Mouse (Mus musculus): ENCODE results near the gene Nat9. TPM values are rescaled to one million over a fixed set of nuclear protein-coding genes. Genes with fewer than 3 reads are reported as not detected.
A peak's percentile ranks its signal among the peaks of the same experiment; 100 is the strongest.

The Nat9 gene
- polyA plus RNA-seq, 1 experiment from 2014 or later, result 15.5 TPM

DNA sequence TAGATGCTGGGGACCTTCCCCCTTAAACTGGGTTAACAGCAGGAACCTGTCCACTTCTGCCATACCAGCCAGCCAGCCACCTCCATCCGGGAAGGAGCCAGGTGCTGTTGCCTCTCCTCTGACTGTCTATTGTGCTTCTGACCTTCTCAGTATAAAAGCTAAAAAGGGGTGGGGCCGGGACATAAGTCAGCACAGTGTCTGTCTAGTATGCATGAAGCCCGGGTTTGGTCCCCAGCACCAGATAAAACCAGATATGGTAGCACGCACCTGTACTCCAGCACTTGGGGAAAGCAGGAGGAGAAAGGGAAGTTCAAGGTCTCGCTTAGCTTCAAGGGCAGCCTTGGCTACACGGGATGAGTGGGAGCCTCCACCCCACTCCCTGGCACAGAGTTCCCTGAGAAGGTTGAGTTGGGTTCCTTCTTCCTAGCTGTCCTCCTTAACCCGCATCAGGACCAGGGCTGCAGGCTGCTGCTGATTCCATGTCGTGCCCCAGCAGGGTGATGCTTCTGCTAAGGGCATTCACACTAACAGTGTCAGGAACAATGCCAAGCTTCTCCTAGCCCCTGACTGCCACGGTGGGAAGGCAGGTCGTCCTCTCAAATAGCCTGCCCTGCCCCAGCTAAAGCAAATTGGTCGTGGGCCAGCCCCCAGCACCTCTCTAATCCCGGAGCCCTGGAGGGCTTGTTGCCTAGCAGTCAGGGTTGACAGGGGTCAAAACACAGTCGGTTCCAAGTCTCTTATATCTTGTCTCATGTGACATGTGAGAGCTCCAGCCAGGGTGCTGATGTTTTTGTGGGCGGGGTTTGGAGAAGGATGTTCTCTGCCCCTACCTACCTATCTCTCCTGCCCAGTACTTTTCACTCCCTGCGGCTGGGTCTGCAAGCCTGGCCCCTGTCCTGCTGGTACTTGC lies 41.6 kb upstream of the Nat9 start:
- Histone ChIP-seq H3K4me3 (ENCODE audit: low read depth, low read length) (no peak overlapping the region), H3K27ac (replicated peaks; ENCODE audit: low read depth, low read length) (no peak overlapping the region), H3K4me2 (ENCODE audit: low read depth, low read length) (no peak overlapping the region), H3K9ac (replicated peaks; ENCODE audit: low read length) (no peak overlapping the region), H3K4me1 (ENCODE audit: control insufficient read depth, insufficient read depth, low read length) (peaks cover 3% of the 10 kb centered on the region), H3K9me3 (replicated peaks; ENCODE audit: control insufficient read depth, low read length) (no peaks in the 10 kb centered on the region), H3K27me3 (ENCODE audit: control insufficient read depth, insufficient read depth, low read length) (0 out of 2 replicates have a peak, but pooled peaks cover 2% of the 10 kb centered on the region), H3K36me3 (replicated peaks; ENCODE audit: control insufficient read depth, insufficient read depth, low read depth, low read length) (no peaks in the 10 kb centered on the region)
- 42% methylated on average over 15 of the region's 15 CpGs for WGBS
- DNase-seq (ENCODE audit: low spot score), result no peak
- ATAC-seq (replicated peaks; ENCODE audit: insufficient number of reproducible peaks, low FRiP score, low TSS enrichment, low read depth), result no peak

DNA sequence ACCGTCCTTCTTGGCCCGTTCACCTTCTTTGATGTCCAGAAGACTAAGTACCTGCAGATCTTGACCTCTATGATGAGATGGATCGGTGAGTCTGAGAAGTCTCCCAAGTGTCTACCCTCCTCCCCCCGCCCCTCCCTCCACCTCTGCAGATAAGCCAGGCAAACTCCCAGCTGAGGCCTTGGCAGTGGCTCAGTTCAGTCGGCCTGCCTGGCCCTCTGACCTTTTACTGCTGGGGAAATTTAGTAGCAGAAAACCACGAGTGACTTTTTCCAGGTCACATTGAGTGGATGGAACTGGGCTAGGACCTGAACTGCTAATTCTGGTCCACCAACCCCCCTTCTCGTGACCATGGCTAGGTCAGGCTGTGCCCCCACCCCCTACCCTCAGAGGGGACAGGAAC lies 40.8 kb upstream of the Nat9 start:
- ATAC-seq (replicated peaks; ENCODE audit: insufficient number of reproducible peaks, low FRiP score, low TSS enrichment, low read depth) (no peak), DNase-seq (ENCODE audit: low spot score) (no peak)
- Histone ChIP-seq H3K36me3 (replicated peaks; ENCODE audit: control insufficient read depth, insufficient read depth, low read depth, low read length) (no peaks in the 10 kb centered on the region), H3K4me1 (ENCODE audit: control insufficient read depth, insufficient read depth, low read length) (peaks cover 5% of the 10 kb centered on the region), H3K9me3 (replicated peaks; ENCODE audit: control insufficient read depth, low read length) (no peaks in the 10 kb centered on the region), H3K9ac (replicated peaks; ENCODE audit: low read length) (no peak overlapping the region), H3K27ac (replicated peaks; ENCODE audit: low read depth, low read length) (no peak overlapping the region), H3K27me3 (ENCODE audit: control insufficient read depth, insufficient read depth, low read length) (0 out of 2 replicates have a peak, but pooled peaks cover 2% of the 10 kb centered on the region), H3K4me2 (ENCODE audit: low read depth, low read length) (no peak overlapping the region), H3K4me3 (ENCODE audit: low read depth, low read length) (no peak overlapping the region)
- WGBS, result 59% methylated on average over 7 of the region's 7 CpGs

DNA sequence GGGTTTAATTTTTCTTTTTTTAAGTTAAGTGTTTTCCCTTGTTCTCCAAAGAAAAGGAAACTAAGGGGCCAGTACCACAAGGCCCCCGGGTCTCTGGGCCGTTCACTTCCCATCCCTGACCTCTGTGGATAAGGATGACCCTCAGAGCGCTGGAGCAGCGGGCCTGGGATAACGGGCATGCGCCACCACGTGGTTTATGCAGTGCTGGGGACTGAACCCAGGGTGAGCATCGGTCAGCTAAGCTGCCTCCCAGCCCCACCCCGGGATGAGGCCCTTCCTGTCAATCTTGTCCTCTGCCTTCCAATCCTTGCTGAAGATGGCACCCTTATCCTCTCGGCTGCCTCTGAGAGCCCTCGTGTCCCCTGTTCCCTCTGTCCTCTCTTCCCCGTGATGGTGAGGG lies 40.0 kb upstream of the Nat9 start:
- no peaks in the 10 kb centered on the region for H3K27me3 ChIP-seq (ENCODE audit: control insufficient read depth, insufficient read depth, low read length)
- peaks cover 6% of the 10 kb centered on the region for H3K4me1 ChIP-seq (ENCODE audit: control insufficient read depth, insufficient read depth, low read length)
- DNase-seq (ENCODE audit: low spot score), result no peak
- no peak overlapping the region for H3K9ac ChIP-seq (replicated peaks; ENCODE audit: low read length)
- WGBS, result 23% methylated on average over 12 of the region's 12 CpGs
- no peak overlapping the region for H3K27ac ChIP-seq (replicated peaks; ENCODE audit: low read depth, low read length)
- no peaks in the 10 kb centered on the region for H3K9me3 ChIP-seq (replicated peaks; ENCODE audit: control insufficient read depth, low read length)
- H3K36me3 ChIP-seq (replicated peaks; ENCODE audit: control insufficient read depth, insufficient read depth, low read depth, low read length), result no peaks in the 10 kb centered on the region
- ATAC-seq (replicated peaks; ENCODE audit: insufficient number of reproducible peaks, low FRiP score, low TSS enrichment, low read depth), result no peak
- H3K4me2 ChIP-seq (ENCODE audit: low read depth, low read length), result no peak overlapping the region
- no peak overlapping the region for H3K4me3 ChIP-seq (ENCODE audit: low read depth, low read length)

DNA sequence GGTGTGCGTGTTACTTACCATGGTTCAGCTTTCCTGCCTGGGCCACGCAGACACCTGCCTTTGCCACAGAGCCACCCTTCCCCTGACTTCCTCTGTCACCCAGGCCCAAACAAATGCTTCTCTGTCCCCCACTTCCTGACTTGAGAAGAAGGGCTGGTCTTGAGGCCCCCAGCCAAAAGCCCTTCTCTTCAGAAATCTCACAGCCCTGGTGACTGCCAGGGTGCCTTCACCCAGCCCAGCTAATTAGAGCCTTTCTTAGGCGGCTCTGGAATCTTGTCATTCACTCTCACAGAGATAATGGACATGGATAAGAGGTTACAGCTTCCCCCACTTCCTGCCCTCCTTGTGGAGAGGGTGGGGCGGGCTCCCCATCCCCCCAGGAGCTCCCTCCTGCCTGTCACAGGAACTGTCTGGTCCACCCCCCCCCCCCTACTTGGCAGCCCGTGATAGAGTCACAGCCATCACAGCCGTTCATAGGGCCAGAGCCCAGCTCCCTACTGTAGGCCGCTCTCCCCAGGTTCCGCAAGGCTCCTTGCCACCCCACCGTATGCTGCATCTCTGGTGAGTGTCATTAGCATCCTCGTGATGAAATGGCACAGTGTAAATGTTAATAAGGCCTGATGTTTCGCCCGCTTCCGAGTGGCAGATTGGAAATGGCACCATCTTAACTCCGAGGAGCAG lies 39.3 kb upstream of the Nat9 start:
- H3K4me1 ChIP-seq (ENCODE audit: control insufficient read depth, insufficient read depth, low read length), result peaks cover 12% of the 10 kb centered on the region
- no peak overlapping the region for H3K27ac ChIP-seq (replicated peaks; ENCODE audit: low read depth, low read length)
- ATAC-seq (replicated peaks; ENCODE audit: insufficient number of reproducible peaks, low FRiP score, low TSS enrichment, low read depth), result no peak

DNA sequence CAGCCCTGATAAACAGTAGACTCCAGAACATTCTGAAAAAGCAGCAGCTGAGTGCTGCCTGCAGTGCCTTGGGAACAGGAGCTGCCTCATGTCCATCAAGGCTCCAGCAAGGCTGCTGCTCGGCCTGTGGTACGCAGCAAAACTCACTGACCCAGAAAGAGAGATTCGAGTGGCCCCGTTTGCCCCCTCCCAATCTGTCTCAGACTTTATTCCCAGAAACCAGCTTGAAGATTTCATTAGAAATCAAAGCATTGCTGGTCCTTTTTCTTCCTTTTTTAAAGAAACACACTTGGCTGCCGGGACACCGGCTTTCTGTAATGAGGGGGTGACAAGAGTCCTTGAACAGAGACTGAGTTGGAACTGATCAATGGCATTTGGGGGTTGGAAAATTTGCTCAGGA lies 37.6 kb upstream of the Nat9 start:
- no peak overlapping the region for H3K4me2 ChIP-seq (ENCODE audit: low read depth, low read length)
- H3K4me3 ChIP-seq (ENCODE audit: low read depth, low read length), result no peak overlapping the region
- no peaks in the 10 kb centered on the region for H3K9me3 ChIP-seq (replicated peaks; ENCODE audit: control insufficient read depth, low read length)
- H3K36me3 ChIP-seq (replicated peaks; ENCODE audit: control insufficient read depth, insufficient read depth, low read depth, low read length), result no peaks in the 10 kb centered on the region
- H3K9ac ChIP-seq (replicated peaks; ENCODE audit: low read length), result no peak overlapping the region
- no peak for DNase-seq (ENCODE audit: low spot score)
- H3K27ac ChIP-seq (replicated peaks; ENCODE audit: low read depth, low read length), result no peak overlapping the region
- ATAC-seq (replicated peaks; ENCODE audit: insufficient number of reproducible peaks, low FRiP score, low TSS enrichment, low read depth), result no peak
- peaks cover 13% of the 10 kb centered on the region for H3K4me1 ChIP-seq (ENCODE audit: control insufficient read depth, insufficient read depth, low read length)
- WGBS, result 61% methylated on average over 6 of the region's 6 CpGs
- H3K27me3 ChIP-seq (ENCODE audit: control insufficient read depth, insufficient read depth, low read length), result no peaks in the 10 kb centered on the region

More for the DNA sequence above, 39.3 kb upstream of the Nat9 start:
- Histone ChIP-seq H3K36me3 (replicated peaks; ENCODE audit: control insufficient read depth, insufficient read depth, low read depth, low read length) (no peaks in the 10 kb centered on the region), H3K9ac (replicated peaks; ENCODE audit: low read length) (no peak overlapping the region), H3K4me2 (ENCODE audit: low read depth, low read length) (0 out of 2 replicates have a peak overlapping the region, but pooled peaks have one; percentile 7), H3K4me3 (ENCODE audit: low read depth, low read length) (no peak overlapping the region), H3K27me3 (ENCODE audit: control insufficient read depth, insufficient read depth, low read length) (no peaks in the 10 kb centered on the region), H3K9me3 (replicated peaks; ENCODE audit: control insufficient read depth, low read length) (no peaks in the 10 kb centered on the region)
- no peak for DNase-seq (ENCODE audit: low spot score)
- 34% methylated on average over 14 of the region's 14 CpGs for WGBS

DNA sequence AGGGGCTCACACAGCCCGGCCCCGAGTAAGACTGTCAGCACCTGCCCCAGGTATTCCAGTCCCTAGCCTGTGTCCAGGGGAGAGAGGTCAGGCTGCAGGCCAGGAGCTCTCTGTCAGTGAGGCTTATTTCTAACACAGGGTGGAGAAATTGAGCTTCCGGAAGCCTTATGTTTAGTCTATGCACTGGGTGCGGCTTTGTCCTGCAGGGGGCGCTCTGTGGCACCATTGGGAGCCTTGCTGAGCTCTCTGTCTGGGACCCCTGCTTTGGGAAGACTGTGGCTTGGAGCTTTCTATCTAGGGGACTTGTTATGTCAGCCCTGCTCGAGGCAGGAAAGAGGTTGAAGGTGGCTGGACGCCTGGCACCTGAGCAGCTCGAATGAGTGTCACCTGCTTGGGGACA lies 37.2 kb upstream of the Nat9 start:
- no peak overlapping the region for H3K4me2 ChIP-seq (ENCODE audit: low read depth, low read length)
- no peak overlapping the region for H3K9ac ChIP-seq (replicated peaks; ENCODE audit: low read length)
- H3K4me3 ChIP-seq (ENCODE audit: low read depth, low read length), result no peak overlapping the region
- no peak overlapping the region for H3K27ac ChIP-seq (replicated peaks; ENCODE audit: low read depth, low read length)
- ATAC-seq (replicated peaks; ENCODE audit: insufficient number of reproducible peaks, low FRiP score, low TSS enrichment, low read depth), result no peak
- DNase-seq (ENCODE audit: low spot score), result peak; percentile 75
- no peaks in the 10 kb centered on the region for H3K36me3 ChIP-seq (replicated peaks; ENCODE audit: control insufficient read depth, insufficient read depth, low read depth, low read length)
- 46% methylated on average over 8 of the region's 8 CpGs for WGBS
- H3K4me1 ChIP-seq (ENCODE audit: control insufficient read depth, insufficient read depth, low read length), result peaks cover 13% of the 10 kb centered on the region
- H3K9me3 ChIP-seq (replicated peaks; ENCODE audit: control insufficient read depth, low read length), result no peaks in the 10 kb centered on the region
- no peaks in the 10 kb centered on the region for H3K27me3 ChIP-seq (ENCODE audit: control insufficient read depth, insufficient read depth, low read length)

DNA sequence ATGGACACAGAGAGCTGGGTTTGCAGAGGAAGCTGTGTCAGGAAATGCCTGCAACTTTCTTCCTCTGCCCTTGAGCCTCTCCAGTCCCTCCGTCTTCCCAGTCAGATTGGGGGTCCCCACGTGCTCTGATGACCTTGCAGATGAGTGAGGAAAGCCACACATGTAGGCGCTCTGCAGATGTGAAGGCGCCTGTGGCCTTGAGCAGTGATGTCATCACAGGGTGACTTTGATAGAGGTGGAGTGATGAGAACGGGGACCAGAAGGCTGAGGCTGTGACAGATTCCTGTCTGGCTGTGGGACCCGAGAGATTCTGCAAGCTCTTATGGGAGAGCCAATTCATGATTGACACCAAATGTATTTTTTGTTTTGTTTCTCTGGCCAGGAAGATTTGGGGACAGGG lies 36.2 kb upstream of the Nat9 start:
- WGBS, result 64% methylated on average over 6 of the region's 6 CpGs
- H3K4me1 ChIP-seq (ENCODE audit: control insufficient read depth, insufficient read depth, low read length), result peaks cover 13% of the 10 kb centered on the region
- H3K4me3 ChIP-seq (ENCODE audit: low read depth, low read length), result no peak overlapping the region
- H3K27me3 ChIP-seq (ENCODE audit: control insufficient read depth, insufficient read depth, low read length), result no peaks in the 10 kb centered on the region
- no peaks in the 10 kb centered on the region for H3K36me3 ChIP-seq (replicated peaks; ENCODE audit: control insufficient read depth, insufficient read depth, low read depth, low read length)
- H3K9me3 ChIP-seq (replicated peaks; ENCODE audit: control insufficient read depth, low read length), result no peaks in the 10 kb centered on the region
- H3K4me2 ChIP-seq (ENCODE audit: low read depth, low read length), result no peak overlapping the region
- DNase-seq (ENCODE audit: low spot score) (no peak), ATAC-seq (replicated peaks; ENCODE audit: insufficient number of reproducible peaks, low FRiP score, low TSS enrichment, low read depth) (no peak)
- no peak overlapping the region for H3K27ac ChIP-seq (replicated peaks; ENCODE audit: low read depth, low read length)
- no peak overlapping the region for H3K9ac ChIP-seq (replicated peaks; ENCODE audit: low read length)

DNA sequence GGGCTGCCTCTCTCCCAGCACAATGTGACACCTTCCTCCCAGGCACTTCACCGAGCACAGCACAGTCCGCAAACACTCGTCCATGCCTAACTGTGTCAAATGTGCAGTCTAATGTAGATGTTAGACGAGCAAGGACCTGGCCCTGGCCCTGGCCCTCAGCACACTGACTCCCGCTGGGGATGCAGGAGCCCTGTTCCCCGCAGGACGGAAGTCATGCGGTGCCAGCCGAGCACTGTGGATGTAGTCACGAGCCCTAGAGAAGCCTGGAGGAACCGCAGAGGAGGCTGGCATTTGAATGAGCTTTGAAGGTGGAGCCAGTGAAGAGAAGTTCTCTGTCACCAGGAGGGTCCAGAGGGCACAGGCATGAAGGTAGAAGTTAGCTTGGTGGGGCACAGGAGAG lies 35.8 kb upstream of the Nat9 start:
- Histone ChIP-seq H3K4me2 (ENCODE audit: low read depth, low read length) (no peak overlapping the region), H3K4me1 (ENCODE audit: control insufficient read depth, insufficient read depth, low read length) (peaks cover 16% of the 10 kb centered on the region), H3K4me3 (ENCODE audit: low read depth, low read length) (no peak overlapping the region), H3K27ac (replicated peaks; ENCODE audit: low read depth, low read length) (no peak overlapping the region), H3K27me3 (ENCODE audit: control insufficient read depth, insufficient read depth, low read length) (no peaks in the 10 kb centered on the region), H3K36me3 (replicated peaks; ENCODE audit: control insufficient read depth, insufficient read depth, low read depth, low read length) (no peaks in the 10 kb centered on the region), H3K9me3 (replicated peaks; ENCODE audit: control insufficient read depth, low read length) (no peaks in the 10 kb centered on the region), H3K9ac (replicated peaks; ENCODE audit: low read length) (no peak overlapping the region)
- WGBS, result 67% methylated on average over 11 of the region's 11 CpGs
- ATAC-seq (replicated peaks; ENCODE audit: insufficient number of reproducible peaks, low FRiP score, low TSS enrichment, low read depth) (no peak), DNase-seq (ENCODE audit: low spot score) (no peak)
